Mouse (Mus musculus): ENCODE data around the gene Tyro3. TPM values are rescaled to one million over a fixed set of nuclear protein-coding genes. Genes with fewer than 3 reads are reported as not detected.

The Tyro3 gene
- polyA plus RNA-seq, 1 experiment from 2014 or later = 34.6 TPM

DNA sequence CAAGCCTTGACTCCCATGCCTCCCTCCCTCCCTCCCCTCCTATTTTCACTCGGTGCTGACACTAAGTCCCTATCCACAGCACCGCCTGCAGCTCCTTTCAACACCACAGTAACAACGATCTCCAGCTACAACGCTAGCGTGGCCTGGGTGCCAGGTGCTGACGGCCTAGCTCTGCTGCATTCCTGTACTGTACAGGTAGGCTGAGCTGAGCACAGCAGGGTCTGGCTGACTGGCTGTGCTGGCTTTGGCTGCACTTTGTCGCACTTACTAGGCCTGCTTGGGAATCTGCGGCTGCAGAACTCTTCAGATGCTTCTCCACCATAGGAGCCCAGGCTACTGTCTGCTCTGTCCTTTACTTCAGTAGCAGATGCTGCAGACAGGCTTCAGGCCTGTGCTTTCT, 8.0 kb downstream of the Tyro3 start:
- Histone ChIP-seq H3K36me3 (peaks cover 71% of the 10 kb centered on the region), H3K9ac (replicated peaks) (0 out of 2 replicates have a peak overlapping the region, but pooled peaks have one; percentile 12)
- 53% methylated on average over 8 of the region's 8 CpGs for WGBS

GRCm38 (mm10) chr2:119808438-119808837, 10.9 kb downstream of the Tyro3 start:
- 25% methylated on average over 4 of the region's 4 CpGs for WGBS
- Histone ChIP-seq H3K4me2 (no peak overlapping the region), H3K4me3 (replicated peaks) (no peak overlapping the region), H3K4me1 (replicated peaks) (peaks cover 26% of the 10 kb centered on the region), H3K27me3 (no peaks in the 10 kb centered on the region), H3K27ac (no peak overlapping the region), H3K9me3 (no peaks in the 10 kb centered on the region), H3K9ac (replicated peaks) (0 out of 2 replicates have a peak overlapping the region, but pooled peaks have one; percentile 12), H3K36me3 (peaks cover 96% of the 10 kb centered on the region)
- no peak for ATAC-seq (ENCODE audit: insufficient number of reproducible peaks, insufficient read depth, low FRiP score, low TSS enrichment, low read depth)

More for the DNA sequence above, 8.0 kb downstream of the Tyro3 start:
- ATAC-seq (ENCODE audit: insufficient number of reproducible peaks, insufficient read depth, low FRiP score, low TSS enrichment, low read depth) = no peak
- Histone ChIP-seq H3K27ac (no peak overlapping the region), H3K9me3 (no peaks in the 10 kb centered on the region), H3K4me2 (no peak overlapping the region), H3K4me3 (replicated peaks) (no peak overlapping the region), H3K27me3 (no peaks in the 10 kb centered on the region), H3K4me1 (replicated peaks) (peaks cover 51% of the 10 kb centered on the region)

DNA sequence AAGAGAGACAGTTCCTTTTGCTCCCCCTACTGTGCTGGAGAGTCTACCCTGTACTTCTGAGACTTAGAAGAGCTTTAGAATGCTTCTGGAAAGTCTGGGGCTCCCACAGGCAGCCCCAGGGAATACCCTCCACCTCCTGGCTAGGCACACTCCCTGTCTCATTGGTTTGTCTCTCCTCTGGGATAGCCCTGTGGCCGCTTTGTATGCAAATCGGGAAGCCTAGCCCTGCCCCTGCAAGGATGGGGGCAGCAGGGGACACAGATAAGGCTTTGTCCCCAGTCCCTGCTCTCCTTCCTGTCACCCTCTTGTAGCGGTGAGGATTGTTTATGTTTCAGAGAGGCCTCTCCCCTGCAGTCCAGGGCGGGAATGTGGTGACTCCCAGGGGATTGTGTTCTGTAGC, 11.3 kb downstream of the Tyro3 start:
- peaks cover 97% of the 10 kb centered on the region for H3K36me3 ChIP-seq
- WGBS = 39% methylated on average over 4 of the region's 4 CpGs

DNA sequence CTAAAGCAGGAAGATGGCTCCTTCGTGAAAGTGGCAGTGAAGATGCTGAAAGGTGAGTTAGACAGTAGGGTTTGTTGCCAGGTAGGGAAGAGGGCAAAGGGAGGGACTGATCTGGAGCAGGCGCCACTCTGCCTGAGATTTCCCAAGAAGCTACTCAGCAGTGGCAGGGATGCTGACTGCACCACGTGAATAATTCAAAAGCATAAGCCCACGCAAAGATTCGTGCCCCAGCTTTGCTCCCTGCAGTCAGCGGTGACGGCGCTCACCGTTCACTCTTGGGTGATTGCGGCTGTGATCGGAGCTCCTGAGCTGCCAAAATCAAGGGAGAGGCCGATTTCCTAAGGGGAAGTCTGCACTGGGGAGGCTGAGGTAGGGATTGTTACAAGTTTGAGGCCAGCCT, 13.4 kb downstream of the Tyro3 start:
- no peak overlapping the region for H3K9ac ChIP-seq (replicated peaks)
- peaks cover 10% of the 10 kb centered on the region for H3K4me1 ChIP-seq (replicated peaks)
- H3K4me3 ChIP-seq (replicated peaks) = no peak overlapping the region
- ATAC-seq (ENCODE audit: insufficient number of reproducible peaks, insufficient read depth, low FRiP score, low TSS enrichment, low read depth) = no peak
- H3K27ac ChIP-seq = no peak overlapping the region
- no peaks in the 10 kb centered on the region for H3K27me3 ChIP-seq
- 83% methylated on average over 12 of the region's 12 CpGs for WGBS
- H3K9me3 ChIP-seq = no peaks in the 10 kb centered on the region
- H3K4me2 ChIP-seq = no peak overlapping the region
- peaks cover 95% of the 10 kb centered on the region for H3K36me3 ChIP-seq

More for the DNA sequence above, 11.3 kb downstream of the Tyro3 start:
- Histone ChIP-seq H3K9ac (replicated peaks) (no peak overlapping the region), H3K27ac (no peak overlapping the region), H3K4me2 (no peak overlapping the region), H3K9me3 (no peaks in the 10 kb centered on the region), H3K27me3 (no peaks in the 10 kb centered on the region), H3K4me3 (replicated peaks) (no peak overlapping the region), H3K4me1 (replicated peaks) (peaks cover 21% of the 10 kb centered on the region)
- no peak for ATAC-seq (ENCODE audit: insufficient number of reproducible peaks, insufficient read depth, low FRiP score, low TSS enrichment, low read depth)

GRCm38 (mm10) chr2:119811490-119812146, 14.1 kb downstream of the Tyro3 start:
- Histone ChIP-seq H3K4me2 (no peak overlapping the region), H3K4me3 (replicated peaks) (no peak overlapping the region), H3K36me3 (peaks cover 95% of the 10 kb centered on the region), H3K9ac (replicated peaks) (no peak overlapping the region), H3K27ac (no peak overlapping the region), H3K9me3 (no peaks in the 10 kb centered on the region), H3K4me1 (replicated peaks) (peaks cover 6% of the 10 kb centered on the region), H3K27me3 (no peaks in the 10 kb centered on the region)
- no peak for ATAC-seq (ENCODE audit: insufficient number of reproducible peaks, insufficient read depth, low FRiP score, low TSS enrichment, low read depth)
- WGBS = 87% methylated on average over 14 of the region's 14 CpGs

DNA sequence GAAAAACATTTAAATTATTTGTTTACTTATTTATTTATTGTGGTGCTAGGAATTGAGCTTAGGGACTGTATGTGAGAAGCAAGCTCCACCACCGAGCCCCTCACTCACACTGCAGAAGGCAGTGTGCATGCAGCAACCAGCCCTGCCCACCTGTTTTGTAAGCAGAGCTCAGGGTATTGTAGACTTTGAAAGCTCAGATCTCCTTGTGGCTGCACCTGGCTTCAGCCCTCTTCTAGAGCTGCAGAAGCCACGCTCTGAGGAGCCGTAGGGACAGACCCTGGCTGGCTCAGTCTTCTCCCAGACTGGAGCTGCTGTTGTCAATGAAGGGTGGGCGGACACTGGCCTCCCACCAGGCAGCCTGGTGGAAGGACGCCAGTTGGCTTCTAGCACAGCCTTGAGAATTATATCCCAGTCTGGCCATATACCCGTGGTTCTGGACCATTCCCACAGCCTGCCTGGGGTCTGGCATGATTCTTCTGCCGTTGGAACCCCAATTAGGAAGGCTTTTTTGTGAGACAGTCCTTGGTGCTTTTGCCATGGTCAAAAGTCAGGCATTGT, 16.9 kb downstream of the Tyro3 start:
- Histone ChIP-seq H3K36me3 (peaks cover 80% of the 10 kb centered on the region), H3K27me3 (no peaks in the 10 kb centered on the region), H3K4me1 (replicated peaks) (no peaks in the 10 kb centered on the region), H3K4me3 (replicated peaks) (no peak overlapping the region), H3K27ac (no peak overlapping the region), H3K4me2 (no peak overlapping the region), H3K9ac (replicated peaks) (no peak overlapping the region), H3K9me3 (no peaks in the 10 kb centered on the region)
- no peak for ATAC-seq (ENCODE audit: insufficient number of reproducible peaks, insufficient read depth, low FRiP score, low TSS enrichment, low read depth)
- WGBS = 50% methylated on average over 7 of the region's 7 CpGs

GRCm38 (mm10) chr2:119816611-119817010, 19.1 kb downstream of the Tyro3 start:
- Histone ChIP-seq H3K9me3 (no peaks in the 10 kb centered on the region), H3K4me2 (no peak overlapping the region), H3K27ac (no peak overlapping the region), H3K4me3 (replicated peaks) (no peak overlapping the region), H3K36me3 (peaks cover 59% of the 10 kb centered on the region), H3K4me1 (replicated peaks) (no peaks in the 10 kb centered on the region), H3K9ac (replicated peaks) (no peak overlapping the region), H3K27me3 (no peaks in the 10 kb centered on the region)
- 95% methylated on average over 13 of the region's 13 CpGs for WGBS
- ATAC-seq (ENCODE audit: insufficient number of reproducible peaks, insufficient read depth, low FRiP score, low TSS enrichment, low read depth) = no peak

DNA sequence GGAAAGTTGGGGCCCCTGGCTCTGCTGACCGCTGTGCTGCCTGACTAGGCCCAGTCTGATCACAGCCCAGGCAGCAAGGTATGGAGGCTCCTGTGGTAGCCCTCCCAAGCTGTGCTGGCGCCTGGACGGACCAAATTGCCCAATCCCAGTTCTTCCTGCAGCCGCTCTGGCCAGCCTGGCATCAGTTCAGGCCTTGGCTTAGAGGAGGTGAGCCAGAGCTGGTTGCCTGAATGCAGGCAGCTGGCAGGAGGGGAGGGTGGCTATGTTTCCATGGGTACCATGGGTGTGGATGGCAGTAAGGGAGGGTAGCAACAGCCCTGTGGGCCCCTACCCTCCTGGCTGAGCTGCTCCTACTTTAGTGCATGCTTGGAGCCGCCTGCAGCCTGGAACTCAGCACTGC, 19.5 kb downstream of the Tyro3 start:
- H3K27ac ChIP-seq = no peak overlapping the region
- no peak for ATAC-seq (ENCODE audit: insufficient number of reproducible peaks, insufficient read depth, low FRiP score, low TSS enrichment, low read depth)
- H3K9me3 ChIP-seq = no peaks in the 10 kb centered on the region
- H3K27me3 ChIP-seq = no peaks in the 10 kb centered on the region
- H3K4me2 ChIP-seq = no peak overlapping the region
- no peak overlapping the region for H3K4me3 ChIP-seq (replicated peaks)
- H3K9ac ChIP-seq (replicated peaks) = no peak overlapping the region
- WGBS = 73% methylated on average over 5 of the region's 5 CpGs
- H3K4me1 ChIP-seq (replicated peaks) = no peaks in the 10 kb centered on the region
- peaks cover 54% of the 10 kb centered on the region for H3K36me3 ChIP-seq

GRCm38 (mm10) chr2:119818668-119819272, 21.2 kb downstream of the Tyro3 start:
- Histone ChIP-seq H3K27me3 (no peaks in the 10 kb centered on the region), H3K9ac (replicated peaks) (no peak overlapping the region), H3K4me2 (no peak overlapping the region), H3K4me1 (replicated peaks) (no peaks in the 10 kb centered on the region), H3K27ac (0 out of 2 replicates have a peak overlapping the region, but pooled peaks have one; percentile 18), H3K36me3 (peaks cover 38% of the 10 kb centered on the region), H3K4me3 (replicated peaks) (no peak overlapping the region), H3K9me3 (no peaks in the 10 kb centered on the region)
- 56% methylated on average over 9 of the region's 9 CpGs for WGBS
- ATAC-seq (ENCODE audit: insufficient number of reproducible peaks, insufficient read depth, low FRiP score, low TSS enrichment, low read depth) = no peak

DNA sequence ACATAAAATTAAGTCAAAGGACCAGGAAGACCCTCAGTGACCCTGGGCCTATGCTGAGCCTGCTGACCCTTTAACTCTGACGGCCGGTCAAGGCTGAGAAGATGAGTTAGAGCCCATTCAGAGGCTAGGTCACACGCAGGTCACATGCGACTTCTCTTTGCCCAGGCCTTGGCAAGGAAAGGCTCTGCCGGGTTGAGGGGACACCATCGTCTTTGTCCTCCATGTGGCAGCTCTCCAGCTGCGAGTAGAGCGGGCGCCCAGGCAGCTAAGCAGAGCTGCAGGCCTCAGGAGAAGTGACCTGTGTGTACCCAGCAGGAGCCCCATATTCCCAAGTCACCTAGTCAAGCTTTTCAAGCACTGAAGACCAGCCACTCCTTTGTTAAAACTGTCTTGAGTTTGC, 23.6 kb downstream of the Tyro3 start:
- ATAC-seq (ENCODE audit: insufficient number of reproducible peaks, insufficient read depth, low FRiP score, low TSS enrichment, low read depth) = no peak
- Histone ChIP-seq H3K4me3 (replicated peaks) (no peak overlapping the region), H3K9me3 (no peaks in the 10 kb centered on the region), H3K9ac (replicated peaks) (no peak overlapping the region), H3K4me1 (replicated peaks) (no peaks in the 10 kb centered on the region), H3K36me3 (peaks cover 17% of the 10 kb centered on the region), H3K27ac (no peak overlapping the region), H3K27me3 (no peaks in the 10 kb centered on the region), H3K4me2 (no peak overlapping the region)
- 82% methylated on average over 9 of the region's 9 CpGs for WGBS

GRCm38 (mm10) chr2:119830579-119830978, 33.0 kb downstream of the Tyro3 start:
- ATAC-seq (ENCODE audit: insufficient number of reproducible peaks, insufficient read depth, low FRiP score, low TSS enrichment, low read depth) = no peak
- no peak overlapping the region for H3K9ac ChIP-seq (replicated peaks)
- H3K27ac ChIP-seq = no peak overlapping the region
- no peaks in the 10 kb centered on the region for H3K27me3 ChIP-seq
- no peak overlapping the region for H3K4me3 ChIP-seq (replicated peaks)
- no peaks in the 10 kb centered on the region for H3K36me3 ChIP-seq
- H3K4me1 ChIP-seq (replicated peaks) = no peaks in the 10 kb centered on the region
- H3K9me3 ChIP-seq = no peaks in the 10 kb centered on the region
- H3K4me2 ChIP-seq = no peak overlapping the region
- WGBS = 73% methylated on average over 2 of the region's 2 CpGs
